Mouse (Mus musculus) hindbrain, embryonic 11.5 days (tissue): ENCODE results near the gene Gramd1c. TPM values are rescaled to one million over a fixed set of nuclear protein-coding genes. Genes with fewer than 3 reads are reported as not detected.

Experiments
- ATAC-seq: fragments of 200-750 bp; cut with Nextera tagmentation; 2 replicates; pipeline ENCODE4 v1.8.0; 2017; ENCODE audit warnings: mild to moderate bottlenecking, moderate TSS enrichment, moderate library complexity; ENCODE audit not compliant: low FRiP score
- DNase-seq: peaks from one replicate; pipeline ENCODE4 v3.0.0-alpha.2; 2015; ENCODE audit warnings: low spot score
- H3K27ac ChIP-seq: fragments of 300-500 bp; sonication (generic); 2 replicates; pipeline ENCODE4 v1.5.1; 2014; ENCODE audit warnings: mild to moderate bottlenecking, low read depth, low read length
- H3K27me3 ChIP-seq: fragments of 300-500 bp; sonication (generic); 2 replicates; pipeline ENCODE4 v1.6.1; 2014; ENCODE audit warnings: mild to moderate bottlenecking, low read length, moderate library complexity, mixed read lengths; ENCODE audit not compliant: control insufficient read depth, insufficient read depth
- H3K36me3 ChIP-seq: fragments of 300-500 bp; sonication (generic); 2 replicates; pipeline ENCODE4 v1.6.1; 2014; ENCODE audit warnings: mild to moderate bottlenecking, low read length, moderate library complexity, mixed read lengths; ENCODE audit not compliant: control insufficient read depth, insufficient read depth
- H3K4me1 ChIP-seq: fragments of 300-500 bp; sonication (generic); replicated peaks from 2 replicates; pipeline ENCODE4 v1.6.1; 2014; ENCODE audit warnings: low read length, mixed read lengths; ENCODE audit not compliant: control insufficient read depth, insufficient read depth
- H3K4me2 ChIP-seq: fragments of 300-500 bp; sonication (generic); replicated peaks from 2 replicates; pipeline ENCODE4 v1.6.1; 2014; ENCODE audit warnings: mild to moderate bottlenecking, low read depth, low read length
- H3K4me3 ChIP-seq: fragments of 300-500 bp; sonication (generic); 2 replicates; pipeline ENCODE4 v1.5.1; 2014; ENCODE audit warnings: low read depth, low read length
- H3K9ac ChIP-seq: fragments of 300-500 bp; sonication (generic); 2 replicates; pipeline ENCODE4 v1.6.1; 2014; ENCODE audit warnings: low read depth, low read length
- H3K9me3 ChIP-seq: fragments of 300-500 bp; sonication (generic); 2 replicates; pipeline ENCODE4 v1.6.1; 2016; ENCODE audit warnings: low read length; ENCODE audit not compliant: control insufficient read depth
- whole genome bisulfite sequencing: fragments of 180-500 bp; shearing (Covaris S2); extraction: QIAGEN DNeasy Blood & Tissue Kit; methylation state at CpG from one replicate; pipeline ENCODE4 v1.1.7; 2014; 5-methylcytosine and 5-hydroxymethylcytosine counted together
- polyA plus RNA-seq: library from polyadenylated mRNA; unstranded; fragments of >200 nt; fragmentation: Nextera tagmentation; extraction: Ambion mirVana; gene quantifications from 2 replicates; pipeline ENCODE4 v1.2.1, GENCODE M21; 2014

Gramd1c gene
- polyA plus RNA-seq, 1 experiment from 2014 or later, result 4.3 TPM

DNA sequence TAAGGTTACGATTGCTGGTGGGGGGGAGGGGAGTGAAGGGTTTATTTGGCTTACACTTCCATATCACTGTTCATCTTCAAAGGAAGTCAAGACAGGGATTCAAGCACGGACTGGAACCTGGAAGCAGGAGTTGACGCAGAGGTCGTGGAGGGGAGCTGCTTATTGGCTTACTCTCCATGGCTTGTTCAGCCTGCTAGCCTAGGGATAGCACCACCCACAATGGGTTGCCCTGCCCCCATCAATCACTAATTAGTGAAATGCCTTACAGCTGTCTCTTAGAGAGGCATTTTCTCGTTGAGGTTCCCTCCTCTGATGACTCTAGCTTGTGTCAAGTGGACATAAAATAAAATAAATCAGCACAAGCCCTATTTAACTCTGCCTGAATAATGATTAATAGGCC, 52.1 kb downstream of the Gramd1c start:
- H3K9me3 ChIP-seq, result no peaks in the 10 kb centered on the region
- no peaks in the 10 kb centered on the region for H3K27me3 ChIP-seq
- ATAC-seq (no peak), DNase-seq (no peak)
- H3K27ac ChIP-seq, result no peak overlapping the region
- no peaks in the 10 kb centered on the region for H3K36me3 ChIP-seq
- WGBS, result 73% methylated on average over 5 of the region's 5 CpGs
- H3K4me3 ChIP-seq, result no peak overlapping the region
- H3K9ac ChIP-seq, result no peak overlapping the region
- no peaks in the 10 kb centered on the region for H3K4me1 ChIP-seq
- no peak overlapping the region for H3K4me2 ChIP-seq

GRCm38 (mm10) chr16:44002086-44002485, 61.1 kb downstream of the Gramd1c start:
- Histone ChIP-seq H3K4me1 (no peaks in the 10 kb centered on the region), H3K9ac (no peak overlapping the region), H3K4me3 (no peak overlapping the region), H3K27me3 (no peaks in the 10 kb centered on the region), H3K9me3 (no peaks in the 10 kb centered on the region), H3K27ac (no peak overlapping the region), H3K36me3 (no peaks in the 10 kb centered on the region), H3K4me2 (no peak overlapping the region)
- 63% methylated on average over 5 of the region's 5 CpGs for WGBS
- ATAC-seq (no peak), DNase-seq (no peak)

GRCm38 (mm10) chr16:43999541-43999940, 63.6 kb downstream of the Gramd1c start:
- no peak overlapping the region for H3K4me3 ChIP-seq
- H3K27me3 ChIP-seq, result no peaks in the 10 kb centered on the region
- ATAC-seq, result no peak
- no peak overlapping the region for H3K27ac ChIP-seq
- no peaks in the 10 kb centered on the region for H3K36me3 ChIP-seq
- 82% methylated on average over 5 of the region's 5 CpGs for WGBS
- H3K4me1 ChIP-seq, result no peaks in the 10 kb centered on the region
- no peak overlapping the region for H3K4me2 ChIP-seq
- H3K9me3 ChIP-seq, result no peaks in the 10 kb centered on the region
- no peak for DNase-seq
- H3K9ac ChIP-seq, result no peak overlapping the region

DNA sequence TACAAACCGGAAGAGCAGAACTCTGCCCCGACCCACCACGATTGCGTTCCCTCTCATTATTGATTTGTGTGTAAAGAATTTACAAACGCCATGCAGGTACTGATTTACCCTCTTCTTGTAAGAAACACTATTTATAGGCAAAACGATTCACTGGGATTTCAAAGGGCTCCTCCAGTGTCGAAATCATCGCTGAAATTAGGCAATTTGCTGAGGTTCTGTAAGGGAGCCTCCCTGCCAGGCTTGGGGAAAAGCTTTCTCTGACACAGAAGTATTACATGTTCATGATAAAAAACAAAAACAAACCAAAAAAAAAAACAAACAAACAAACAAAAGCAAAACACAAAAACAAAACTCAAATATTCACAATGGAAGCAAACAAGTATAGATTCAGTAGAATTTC, 64.0 kb downstream of the Gramd1c start:
- no peak for DNase-seq
- no peaks in the 10 kb centered on the region for H3K36me3 ChIP-seq
- ATAC-seq, result no peak
- no peak overlapping the region for H3K4me3 ChIP-seq
- no peak overlapping the region for H3K4me2 ChIP-seq
- H3K27ac ChIP-seq, result no peak overlapping the region
- WGBS, result 85% methylated on average over 8 of the region's 8 CpGs
- H3K4me1 ChIP-seq, result no peaks in the 10 kb centered on the region
- no peaks in the 10 kb centered on the region for H3K9me3 ChIP-seq
- no peak overlapping the region for H3K9ac ChIP-seq
- H3K27me3 ChIP-seq, result no peaks in the 10 kb centered on the region

DNA sequence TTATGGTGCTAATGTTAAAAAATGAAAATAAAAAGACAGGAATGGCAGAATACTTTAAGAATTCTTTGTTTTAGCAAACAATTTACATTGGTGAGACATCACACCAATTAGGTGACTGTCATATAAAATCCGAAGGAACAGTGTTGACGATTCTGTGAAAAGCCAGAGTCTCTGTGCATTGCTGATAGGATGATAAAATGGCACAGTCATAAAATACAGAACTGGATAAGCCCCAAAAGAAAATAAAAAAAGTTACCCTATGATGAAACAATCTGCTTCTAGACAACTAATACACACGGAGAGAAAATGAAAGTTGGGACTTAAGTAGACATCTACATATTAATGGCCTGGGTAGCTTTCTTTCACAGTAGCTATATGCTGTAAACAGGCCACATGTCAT, 68.5 kb downstream of the Gramd1c start:
- Histone ChIP-seq H3K27ac (no peak overlapping the region), H3K4me3 (no peak overlapping the region), H3K9ac (no peak overlapping the region), H3K27me3 (no peaks in the 10 kb centered on the region), H3K4me1 (no peaks in the 10 kb centered on the region), H3K4me2 (no peak overlapping the region), H3K9me3 (no peaks in the 10 kb centered on the region), H3K36me3 (no peaks in the 10 kb centered on the region)
- DNase-seq (no peak), ATAC-seq (no peak)
- 85% methylated on average over 3 of the region's 3 CpGs for WGBS

GRCm38 (mm10) chr16:43986299-43986698, 76.8 kb downstream of the Gramd1c start:
- H3K4me2 ChIP-seq, result no peak overlapping the region
- WGBS, result 91% methylated on average over 4 of the region's 4 CpGs
- no peak for DNase-seq

DNA sequence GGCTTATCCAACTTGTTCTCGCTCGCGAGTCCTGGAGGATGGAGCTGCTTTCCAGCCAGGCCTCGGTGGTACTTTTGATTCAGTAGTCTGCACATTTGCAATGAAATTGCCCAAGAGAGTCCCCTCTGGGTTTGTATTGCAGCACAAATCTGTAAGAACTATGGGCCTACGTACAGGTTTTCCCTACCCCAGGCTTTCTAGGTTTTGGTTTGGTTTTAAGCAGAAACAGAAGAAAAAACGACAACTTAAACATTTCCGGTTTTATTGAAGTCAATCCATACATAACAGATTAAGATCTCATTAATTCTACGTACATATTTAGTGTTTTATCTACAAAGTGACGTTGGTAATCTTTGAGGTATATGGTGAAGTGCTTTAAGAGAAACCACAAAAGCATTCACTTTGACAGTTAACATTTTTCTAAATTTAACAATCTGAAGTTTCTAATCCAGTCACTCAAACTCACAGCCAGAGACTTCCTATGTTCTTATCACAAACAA, 83.0 kb downstream of the Gramd1c start:
- peak; percentile 44 for DNase-seq
- Histone ChIP-seq H3K9me3 (no peaks in the 10 kb centered on the region), H3K27ac (no peak overlapping the region), H3K4me2 (peak overlapping the region; percentile 99), H3K4me1 (no peaks in the 10 kb centered on the region; the same call in 1 of the 2 replicates), H3K9ac (no peak overlapping the region; the same call in 1 of the 2 replicates), H3K4me3 (peak overlapping the region; percentile 67), H3K27me3 (peaks cover 14% of the 10 kb centered on the region; the same call in 1 of the 2 replicates), H3K36me3 (no peaks in the 10 kb centered on the region)
- ATAC-seq, result peak; percentile 26; the same call in 1 of the 2 replicates
- WGBS, result 31% methylated on average over 9 of the region's 9 CpGs

More at GRCm38 (mm10) chr16:43986299-43986698, 76.8 kb downstream of the Gramd1c start:
- ATAC-seq, result no peak
- Histone ChIP-seq H3K9ac (no peak overlapping the region), H3K27ac (no peak overlapping the region), H3K36me3 (no peaks in the 10 kb centered on the region), H3K27me3 (no peaks in the 10 kb centered on the region), H3K4me1 (no peaks in the 10 kb centered on the region), H3K9me3 (no peaks in the 10 kb centered on the region), H3K4me3 (no peak overlapping the region)

GRCm38 (mm10) chr16:43979328-43980109, 83.6 kb downstream of the Gramd1c start, which contains the start of gene Zdhhc23:
Zdhhc23 (minus strand) TSS chr16:43979791.
- Histone ChIP-seq H3K9me3 (no peaks in the 10 kb centered on the region), H3K4me1 (no peaks in the 10 kb centered on the region; the same call in 1 of the 2 replicates), H3K4me3 (peak within 1 kb of the TSS; percentile 67), H3K4me2 (peak within 1 kb of the TSS; percentile 99), H3K27ac (no peak within 1 kb of the TSS), H3K27me3 (peaks cover 14% of the 10 kb centered on the region; the same call in 1 of the 2 replicates), H3K9ac (peak within 1 kb of the TSS; percentile 49), H3K36me3 (no peaks in the 10 kb centered on the region)
- peak; percentile 84 for ATAC-seq
- under 1% methylated on average over 59 of the region's 103 CpGs for WGBS
- DNase-seq, result peak; percentile 53

DNA sequence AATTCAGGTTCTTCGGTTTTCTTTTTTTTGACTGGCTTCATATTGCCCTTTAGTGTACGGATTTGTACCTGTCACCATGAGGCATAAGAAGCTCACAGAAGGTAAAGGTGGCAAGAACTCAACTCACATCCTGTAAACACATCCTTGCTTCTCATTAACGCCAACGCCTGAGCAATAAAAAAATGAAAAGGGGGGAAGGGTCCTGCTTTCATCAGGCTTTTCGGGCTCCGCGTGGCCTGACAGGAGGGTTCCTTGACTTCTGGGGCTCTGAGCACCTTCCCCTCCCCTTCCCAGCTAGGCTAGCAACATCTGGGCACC, 84.2 kb downstream of the Gramd1c start:
- H3K9ac ChIP-seq, result peak overlapping the region; percentile 49
- peak overlapping the region; percentile 67 for H3K4me3 ChIP-seq
- H3K27ac ChIP-seq, result no peak overlapping the region
- peak overlapping the region; percentile 99 for H3K4me2 ChIP-seq
- H3K27me3 ChIP-seq, result peaks cover 14% of the 10 kb centered on the region; the same call in 1 of the 2 replicates
- ATAC-seq (no peak), DNase-seq (no peak)
- 14% methylated on average over 7 of the region's 7 CpGs for WGBS
- H3K4me1 ChIP-seq, result no peaks in the 10 kb centered on the region; the same call in 1 of the 2 replicates
- H3K36me3 ChIP-seq, result no peaks in the 10 kb centered on the region
- H3K9me3 ChIP-seq, result no peaks in the 10 kb centered on the region
